Mouse (Mus musculus) lung, adult 2 months (tissue): ENCODE data around the gene Spop.

Experiments used
- CTCF ChIP-seq: fragments of 200-500 bp; IDR thresholded peaks from 2 replicates; pipeline ENCODE4 v1.5.1; 2011; ENCODE audit warnings: mild to moderate bottlenecking, low read length, control low read depth; ENCODE audit not compliant: insufficient read depth
- POLR2A ChIP-seq: fragments of 200-500 bp; IDR thresholded peaks from 2 replicates; pipeline ENCODE4 v1.6.1; 2011; ENCODE audit warnings: low read depth, mild to moderate bottlenecking, control low read depth, low read length, borderline replicate concordance; ENCODE audit errors: extremely low read depth

GRCm38 (mm10) chr11:95514298-95514861 lies 100.5 kb downstream of the Spop start, which contains the start of gene Nxph3:
- TF ChIP-seq POLR2A (no peak), CTCF (no peak)
